Mouse (Mus musculus): Measurements from ENCODE around the gene Nlk. TPM values are rescaled to one million over a fixed set of nuclear protein-coding genes. Genes with fewer than 3 reads are reported as not detected.

Gene Nlk
- polyA plus RNA-seq, 1 experiment from 2014 or later: 15.9 TPM

GRCm38 (mm10) chr11:78550168-78551058 lies 146.8 kb downstream of the Nlk start, which contains the start of gene Tmem97:
Tmem97 (minus strand) TSS chr11:78550777.
- H3K9ac ChIP-seq (replicated peaks; ENCODE audit: low read depth): peak within 1 kb of the TSS; percentile 41
- no peaks in the 10 kb centered on the region for H3K27me3 ChIP-seq (replicated peaks; ENCODE audit: insufficient read depth, low read length)
- no peaks in the 10 kb centered on the region for H3K36me3 ChIP-seq (ENCODE audit: insufficient read depth, low read length)
- ATAC-seq: peak; percentile 100
- WGBS: under 1% methylated on average over 60 of the region's 60 CpGs
- peaks cover 2% of the 10 kb centered on the region; the same call in 1 of the 2 replicates for H3K4me1 ChIP-seq (ENCODE audit: insufficient read depth, low read depth, low read length)
- H3K9me3 ChIP-seq (ENCODE audit: low read length): no peaks in the 10 kb centered on the region
- peak within 1 kb of the TSS; percentile 57 for H3K4me3 ChIP-seq (ENCODE audit: low read depth, low read length)
- peak within 1 kb of the TSS; percentile 75 for H3K4me2 ChIP-seq (replicated peaks; ENCODE audit: low read depth, low read length)
- peak; percentile 58 for TF ChIP-seq CTCF (IDR thresholded peaks at IDR 0.05)
- no peak for TF ChIP-seq EP300 (IDR thresholded peaks at IDR 0.05)
- H3K27ac ChIP-seq (ENCODE audit: low read length): peak within 1 kb of the TSS; percentile 11; the same call in 1 of the 2 replicates
- DNase-seq (ENCODE audit: low spot score): peak; percentile 99

GRCm38 (mm10) chr11:78549491-78549987 lies 147.6 kb downstream of the Nlk start:
- H3K27ac ChIP-seq (ENCODE audit: low read length): 0 out of 2 replicates have a peak overlapping the region, but pooled peaks have one; percentile 11
- WGBS: 4% methylated on average over 5 of the region's 5 CpGs
- no peaks in the 10 kb centered on the region for H3K9me3 ChIP-seq (ENCODE audit: low read length)
- no peak for ATAC-seq
- no peak for DNase-seq (ENCODE audit: low spot score)
- H3K9ac ChIP-seq (replicated peaks; ENCODE audit: low read depth): 0 out of 2 replicates have a peak overlapping the region, but pooled peaks have one; percentile 8
- H3K4me3 ChIP-seq (ENCODE audit: low read depth, low read length): peak overlapping the region; percentile 57
- H3K4me2 ChIP-seq (replicated peaks; ENCODE audit: low read depth, low read length): peak overlapping the region; percentile 75
- no peaks in the 10 kb centered on the region for H3K36me3 ChIP-seq (ENCODE audit: insufficient read depth, low read length)
- TF ChIP-seq CTCF (IDR thresholded peaks at IDR 0.05) (no peak), EP300 (IDR thresholded peaks at IDR 0.05) (no peak)
- H3K4me1 ChIP-seq (ENCODE audit: insufficient read depth, low read depth, low read length): peaks cover 2% of the 10 kb centered on the region; the same call in 1 of the 2 replicates
- no peaks in the 10 kb centered on the region for H3K27me3 ChIP-seq (replicated peaks; ENCODE audit: insufficient read depth, low read length)

GRCm38 (mm10) chr11:78547718-78548460 lies 149.3 kb downstream of the Nlk start:
- DNase-seq (ENCODE audit: low spot score) (peak; percentile 21), ATAC-seq (no peak)

GRCm38 (mm10) chr11:78545181-78545580 lies 152.0 kb downstream of the Nlk start:
- H3K27ac ChIP-seq (ENCODE audit: low read length): no peak overlapping the region
- TF ChIP-seq EP300 (IDR thresholded peaks at IDR 0.05) (no peak), CTCF (IDR thresholded peaks at IDR 0.05) (no peak)
- DNase-seq (ENCODE audit: low spot score): no peak
- peaks cover 13% of the 10 kb centered on the region; the same call in 1 of the 2 replicates for H3K36me3 ChIP-seq (ENCODE audit: insufficient read depth, low read length)
- no peak overlapping the region for H3K4me2 ChIP-seq (replicated peaks; ENCODE audit: low read depth, low read length)
- no peaks in the 10 kb centered on the region for H3K27me3 ChIP-seq (replicated peaks; ENCODE audit: insufficient read depth, low read length)
- no peak for ATAC-seq
- H3K9me3 ChIP-seq (ENCODE audit: low read length): no peaks in the 10 kb centered on the region
- H3K4me1 ChIP-seq (ENCODE audit: insufficient read depth, low read depth, low read length): peaks cover 2% of the 10 kb centered on the region; the same call in 1 of the 2 replicates
- no peak overlapping the region for H3K9ac ChIP-seq (replicated peaks; ENCODE audit: low read depth)
- no peak overlapping the region for H3K4me3 ChIP-seq (ENCODE audit: low read depth, low read length)
- 48% methylated on average over 8 of the region's 8 CpGs for WGBS

More at GRCm38 (mm10) chr11:78547718-78548460, 149.3 kb downstream of the Nlk start:
- Histone ChIP-seq H3K27ac (ENCODE audit: low read length) (no peak overlapping the region), H3K4me1 (ENCODE audit: insufficient read depth, low read depth, low read length) (peaks cover 2% of the 10 kb centered on the region; the same call in 1 of the 2 replicates), H3K9me3 (ENCODE audit: low read length) (no peaks in the 10 kb centered on the region), H3K4me2 (replicated peaks; ENCODE audit: low read depth, low read length) (no peak overlapping the region), H3K36me3 (ENCODE audit: insufficient read depth, low read length) (peaks cover 3% of the 10 kb centered on the region; the same call in 1 of the 2 replicates), H3K27me3 (replicated peaks; ENCODE audit: insufficient read depth, low read length) (no peaks in the 10 kb centered on the region), H3K4me3 (ENCODE audit: low read depth, low read length) (no peak overlapping the region), H3K9ac (replicated peaks; ENCODE audit: low read depth) (no peak overlapping the region; the same call in 1 of the 2 replicates)
- TF ChIP-seq EP300 (IDR thresholded peaks at IDR 0.05) (no peak), CTCF (IDR thresholded peaks at IDR 0.05) (no peak)
- 70% methylated on average over 2 of the region's 2 CpGs for WGBS

GRCm38 (mm10) chr11:78544449-78545111 lies 152.6 kb downstream of the Nlk start:
- Histone ChIP-seq H3K36me3 (ENCODE audit: insufficient read depth, low read length) (peaks cover 14% of the 10 kb centered on the region; the same call in 1 of the 2 replicates), H3K4me3 (ENCODE audit: low read depth, low read length) (no peak overlapping the region), H3K9me3 (ENCODE audit: low read length) (no peaks in the 10 kb centered on the region), H3K4me1 (ENCODE audit: insufficient read depth, low read depth, low read length) (peaks cover under 1% of the 10 kb centered on the region; the same call in 1 of the 2 replicates), H3K9ac (replicated peaks; ENCODE audit: low read depth) (no peak overlapping the region), H3K27me3 (replicated peaks; ENCODE audit: insufficient read depth, low read length) (no peaks in the 10 kb centered on the region), H3K4me2 (replicated peaks; ENCODE audit: low read depth, low read length) (no peak overlapping the region), H3K27ac (ENCODE audit: low read length) (no peak overlapping the region)
- ATAC-seq (no peak), DNase-seq (ENCODE audit: low spot score) (no peak)
- TF ChIP-seq EP300 (IDR thresholded peaks at IDR 0.05) (no peak), CTCF (IDR thresholded peaks at IDR 0.05) (peak; percentile 27)
- 96% methylated on average over 7 of the region's 7 CpGs for WGBS
